Mouse (Mus musculus) hindbrain, postnatal 0 days (tissue): ENCODE results near the gene Nrarp. TPM values are rescaled to one million over a fixed set of nuclear protein-coding genes. Genes with fewer than 3 reads are reported as not detected.
A peak's percentile ranks its signal among the peaks of the same experiment; 100 is the strongest.

Experiments used
- ATAC-seq: fragments of 200-750 bp; cut with Nextera tagmentation; 2 replicates; pipeline ENCODE4 v1.8.0; 2017; ENCODE audit warnings: mild to moderate bottlenecking, moderate TSS enrichment, moderate library complexity
- DNase-seq: peaks from one replicate; pipeline ENCODE4 v3.0.0-alpha.2; 2015; ENCODE audit warnings: low spot score
- H3K27ac ChIP-seq: fragments of 300-500 bp; sonication (generic); 2 replicates; pipeline ENCODE4 v1.5.1; 2014; ENCODE audit warnings: mild to moderate bottlenecking
- H3K27me3 ChIP-seq: fragments of 300-500 bp; sonication (generic); 2 replicates; pipeline ENCODE4 v1.6.1; 2014; ENCODE audit warnings: low read length, mixed read lengths; ENCODE audit not compliant: insufficient read depth
- H3K36me3 ChIP-seq: fragments of 300-500 bp; sonication (generic); 2 replicates; pipeline ENCODE4 v1.6.1; 2014; ENCODE audit warnings: low read length, mixed read lengths; ENCODE audit not compliant: insufficient read depth
- H3K4me1 ChIP-seq: fragments of 300-500 bp; sonication (generic); 2 replicates; pipeline ENCODE4 v1.6.1; 2014; ENCODE audit warnings: antibody characterized with exemption, low read length, mixed read lengths; ENCODE audit not compliant: insufficient read depth
- H3K4me2 ChIP-seq: fragments of 300-500 bp; sonication (generic); 2 replicates; pipeline ENCODE4 v1.6.1; 2014; ENCODE audit warnings: low read depth, mild to moderate bottlenecking, low read length, moderate library complexity, mixed read lengths
- H3K4me3 ChIP-seq: fragments of 300-500 bp; sonication (generic); 2 replicates; pipeline ENCODE4 v1.5.1; 2014; ENCODE audit warnings: low read length
- H3K9ac ChIP-seq: fragments of 300-500 bp; sonication (generic); replicated peaks from 2 replicates; pipeline ENCODE4 v1.6.1; 2014; ENCODE audit warnings: mild to moderate bottlenecking, low read length, moderate library complexity, mixed read lengths
- H3K9me3 ChIP-seq: fragments of 300-500 bp; sonication (generic); 2 replicates; pipeline ENCODE4 v1.6.1; 2016; ENCODE audit warnings: low read length, mixed read lengths
- CTCF ChIP-seq: IDR thresholded peaks from 2 replicates; pipeline ENCODE4 v1.5.1; 2016; ENCODE audit warnings: antibody characterized with exemption, control low read depth, low read depth
- WGBS: fragments of 180-500 bp; shearing (Covaris S2); extraction: QIAGEN DNeasy Blood & Tissue Kit; methylation state at CpG from one replicate; pipeline ENCODE4 v1.1.7; 2014; 5-methylcytosine and 5-hydroxymethylcytosine counted together
- polyA plus RNA-seq: library from polyadenylated mRNA; unstranded; fragments of >200 nt; fragmentation: Nextera tagmentation; extraction: Ambion mirVana; gene quantifications from 2 replicates; pipeline ENCODE4 v1.2.1, GENCODE M21; 2015
- total RNA-seq: library from RNA; depleted of rRNA; stranded (reverse); fragments of >200 nt; gene quantifications from 2 replicates; pipeline ENCODE4 v1.2.3, GENCODE M21; 2014

The Nrarp gene
- total and polyA plus RNA-seq, 2 experiments from 2014 or later = 14.2 to 50.8 TPM

GRCm38 (mm10) chr2:25203631-25204214 lies 23.2 kb downstream of the Nrarp start:
- Histone ChIP-seq H3K4me3 (no peak overlapping the region), H3K4me2 (no peak overlapping the region), H3K27me3 (no peaks in the 10 kb centered on the region), H3K4me1 (0 out of 2 replicates have a peak, but pooled peaks cover 3% of the 10 kb centered on the region), H3K9me3 (no peaks in the 10 kb centered on the region), H3K27ac (no peak overlapping the region), H3K9ac (no peak overlapping the region), H3K36me3 (peaks cover 77% of the 10 kb centered on the region)
- 57% methylated on average over 4 of the region's 4 CpGs for WGBS
- DNase-seq = peak; percentile 33
- ATAC-seq = peak; percentile 73
- TF ChIP-seq CTCF = peak; percentile 47

GRCm38 (mm10) chr2:25207593-25207992 lies 27.0 kb downstream of the Nrarp start:
- H3K4me2 ChIP-seq = no peak overlapping the region
- peaks cover 14% of the 10 kb centered on the region for H3K4me1 ChIP-seq
- H3K9me3 ChIP-seq = no peaks in the 10 kb centered on the region
- peaks cover 39% of the 10 kb centered on the region for H3K36me3 ChIP-seq
- no peak overlapping the region for H3K4me3 ChIP-seq
- no peak overlapping the region for H3K27ac ChIP-seq
- no peak for TF ChIP-seq CTCF
- DNase-seq (no peak), ATAC-seq (no peak)
- 68% methylated on average over 1 of the region's 1 CpGs for WGBS
- H3K27me3 ChIP-seq = no peaks in the 10 kb centered on the region
- H3K9ac ChIP-seq = no peak overlapping the region

DNA sequence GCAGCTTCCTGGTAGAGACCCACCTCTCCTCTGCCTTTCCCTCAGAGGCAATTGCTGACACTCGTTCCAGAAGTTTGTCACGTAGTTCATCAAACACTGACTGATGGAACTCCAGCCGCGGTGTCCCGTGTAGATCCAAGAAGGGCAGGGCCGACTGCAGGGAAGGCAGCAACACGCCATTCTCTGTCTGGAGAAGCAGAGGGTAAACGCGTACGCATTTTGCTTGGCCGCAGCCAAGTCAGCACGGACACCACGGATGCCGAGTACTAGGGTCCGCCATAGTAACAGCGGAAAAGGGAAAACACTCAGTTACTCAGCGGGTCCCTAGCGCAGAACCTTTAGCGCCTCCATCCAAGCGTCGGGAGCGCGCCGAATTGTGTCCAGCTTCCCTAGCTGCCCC lies 30.1 kb downstream of the Nrarp start:
- Histone ChIP-seq H3K4me2 (peak overlapping the region; percentile 92), H3K36me3 (peaks cover 18% of the 10 kb centered on the region; the same call in 1 of the 2 replicates), H3K4me1 (peaks cover 14% of the 10 kb centered on the region), H3K4me3 (peak overlapping the region; percentile 92), H3K9me3 (no peaks in the 10 kb centered on the region), H3K27me3 (no peaks in the 10 kb centered on the region), H3K9ac (peak overlapping the region; percentile 75), H3K27ac (peak overlapping the region; percentile 93)
- DNase-seq = no peak
- WGBS = under 1% methylated on average over 24 of the region's 24 CpGs
- TF ChIP-seq CTCF = no peak
- ATAC-seq = no peak; the same call in 1 of the 2 replicates

- peak within 1 kb of the TSS; percentile 75 for H3K9ac ChIP-seq
- peaks cover 14% of the 10 kb centered on the region for H3K4me1 ChIP-seq
- ATAC-seq (peak; percentile 95), DNase-seq (peak; percentile 92)
- H3K36me3 ChIP-seq = peaks cover 13% of the 10 kb centered on the region; the same call in 1 of the 2 replicates
- H3K4me2 ChIP-seq = peak within 1 kb of the TSS; percentile 92
- under 1% methylated on average over 44 of the region's 44 CpGs for WGBS
- no peaks in the 10 kb centered on the region for H3K9me3 ChIP-seq
- H3K4me3 ChIP-seq = peak within 1 kb of the TSS; percentile 92
- TF ChIP-seq CTCF = no peak
- peak within 1 kb of the TSS; percentile 93 for H3K27ac ChIP-seq
- H3K27me3 ChIP-seq = no peaks in the 10 kb centered on the region
Measured at GRCm38 (mm10) chr2:25211121-25211670, 30.6 kb downstream of the Nrarp start, which contains the start of gene Nelfb. Gene Nelfb, minus strand, starts transcription at chr2:25211489.

GRCm38 (mm10) chr2:25213266-25213865 lies 32.8 kb downstream of the Nrarp start:
- Histone ChIP-seq H3K36me3 (no peaks in the 10 kb centered on the region), H3K27me3 (no peaks in the 10 kb centered on the region), H3K9me3 (no peaks in the 10 kb centered on the region), H3K4me1 (peaks cover 14% of the 10 kb centered on the region), H3K4me3 (no peak overlapping the region), H3K4me2 (no peak overlapping the region), H3K9ac (no peak overlapping the region), H3K27ac (no peak overlapping the region)
- DNase-seq (no peak), ATAC-seq (no peak)
- WGBS = 73% methylated on average over 17 of the region's 23 CpGs
- TF ChIP-seq CTCF = no peak

DNA sequence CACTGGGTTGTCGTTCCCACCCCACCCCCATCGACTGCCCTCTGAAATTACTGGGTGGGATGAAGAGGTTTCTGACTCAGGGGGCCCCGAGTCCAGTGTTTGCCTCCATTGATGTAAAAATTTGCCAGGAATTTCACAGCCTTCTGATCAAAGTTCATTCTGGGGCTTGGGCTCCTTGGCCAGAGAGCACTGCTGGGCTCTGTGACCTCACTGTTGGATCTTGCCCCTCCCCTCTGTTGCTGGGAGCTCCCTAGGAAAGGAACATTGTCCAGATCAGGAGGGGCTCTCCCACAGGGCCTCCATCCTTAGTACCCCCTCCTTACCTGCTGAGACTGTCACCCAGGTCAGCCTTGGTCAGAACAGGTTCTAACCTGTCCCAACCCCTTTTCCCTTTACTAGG lies 33.9 kb downstream of the Nrarp start, which contains the start of gene Stpg3:
Gene Stpg3 (minus strand): TSS at position 194 of the 400 bp plus-strand sequence.
- Histone ChIP-seq H3K4me2 (no peak within 1 kb of the TSS), H3K27ac (no peak within 1 kb of the TSS), H3K9ac (no peak within 1 kb of the TSS), H3K36me3 (no peaks in the 10 kb centered on the region), H3K4me3 (no peak within 1 kb of the TSS), H3K4me1 (peaks cover 10% of the 10 kb centered on the region), H3K27me3 (no peaks in the 10 kb centered on the region), H3K9me3 (no peaks in the 10 kb centered on the region)
- 56% methylated on average over 3 of the region's 3 CpGs for WGBS
- no peak for DNase-seq
- TF ChIP-seq CTCF = no peak
- ATAC-seq = no peak
